Mouse (Mus musculus) midbrain, embryonic 15.5 days (tissue): Measurements from ENCODE around the gene Gm49358. TPM values are rescaled to one million over a fixed set of nuclear protein-coding genes. Genes with fewer than 3 reads are reported as not detected.

Source experiments
- ATAC-seq: fragments of 200-750 bp; cut with Nextera tagmentation; replicated peaks from 2 replicates; pipeline ENCODE4 v1.8.0; 2017; ENCODE audit warnings: moderate TSS enrichment
- H3K27ac ChIP-seq: fragments of 300-500 bp; sonication (generic); 2 replicates; pipeline ENCODE4 v1.5.1; 2015; ENCODE audit warnings: mild to moderate bottlenecking, inconsistent platforms
- H3K27me3 ChIP-seq: fragments of 300-500 bp; sonication (generic); replicated peaks from 2 replicates; pipeline ENCODE4 v1.6.1; 2015; ENCODE audit warnings: inconsistent platforms
- H3K36me3 ChIP-seq: fragments of 300-500 bp; sonication (generic); replicated peaks from 2 replicates; pipeline ENCODE4 v1.6.1; 2015; ENCODE audit warnings: inconsistent platforms
- H3K4me1 ChIP-seq: fragments of 300-500 bp; sonication (generic); 2 replicates; pipeline ENCODE4 v1.6.1; 2015; ENCODE audit warnings: inconsistent platforms
- H3K4me2 ChIP-seq: fragments of 300-500 bp; sonication (generic); 2 replicates; pipeline ENCODE4 v1.6.1; 2015; ENCODE audit warnings: inconsistent platforms, mild to moderate bottlenecking, moderate library complexity
- H3K4me3 ChIP-seq: fragments of 300-500 bp; sonication (generic); 2 replicates; pipeline ENCODE4 v1.5.1; 2015; ENCODE audit warnings: mild to moderate bottlenecking, inconsistent platforms
- H3K9ac ChIP-seq: fragments of 300-500 bp; sonication (generic); 2 replicates; pipeline ENCODE4 v1.6.1; 2015; ENCODE audit warnings: mild to moderate bottlenecking, inconsistent platforms
- H3K9me3 ChIP-seq: fragments of 300-500 bp; sonication (generic); 2 replicates; pipeline ENCODE4 v1.6.1; 2016; ENCODE audit warnings: inconsistent platforms
- WGBS: fragments of 180-500 bp; shearing (Covaris S2); methylation state at CpG from one replicate; pipeline ENCODE4 v1.1.7; 2015; ENCODE audit warnings: mixed read lengths; 5-methylcytosine and 5-hydroxymethylcytosine counted together
- polyA plus RNA-seq: library from polyadenylated mRNA; unstranded; fragments of >200 nt; fragmentation: Nextera tagmentation; extraction: Ambion mirVana; gene quantifications from 2 replicates; pipeline ENCODE4 v1.2.1, GENCODE M21; 2015

The Gm49358 gene
- polyA plus RNA-seq, result not detected in 2 replicates

- H3K27ac ChIP-seq, result no peak within 1 kb of the TSS
- 93% methylated on average over 5 of the region's 5 CpGs for WGBS
Measured at GRCm38 (mm10) chr10:86763672-86764071, at the start of gene Gm49358. Gene Gm49358 (plus strand): TSS chr10:86763972.

GRCm38 (mm10) chr10:86727548-86727980, 36.2 kb upstream of the Gm49358 start:
- Histone ChIP-seq H3K27me3 (no peaks in the 10 kb centered on the region), H3K4me3 (peak overlapping the region; percentile 29), H3K4me2 (peak overlapping the region; percentile 62), H3K9me3 (no peaks in the 10 kb centered on the region), H3K9ac (peak overlapping the region; percentile 40), H3K4me1 (peaks cover 8% of the 10 kb centered on the region; the same call in 1 of the 2 replicates), H3K27ac (0 out of 2 replicates have a peak overlapping the region, but pooled peaks have one; percentile 31), H3K36me3 (no peaks in the 10 kb centered on the region)
- 5% methylated on average over 12 of the region's 12 CpGs for WGBS
- peak; percentile 91 for ATAC-seq

More at GRCm38 (mm10) chr10:86763672-86764071, at the start of gene Gm49358:
- no peak for ATAC-seq
- Histone ChIP-seq H3K27me3 (no peaks in the 10 kb centered on the region), H3K36me3 (no peaks in the 10 kb centered on the region), H3K4me1 (no peaks in the 10 kb centered on the region), H3K9me3 (no peaks in the 10 kb centered on the region), H3K9ac (no peak within 1 kb of the TSS), H3K4me3 (no peak within 1 kb of the TSS), H3K4me2 (no peak within 1 kb of the TSS)

GRCm38 (mm10) chr10:86728176-86728575, 35.6 kb upstream of the Gm49358 start:
- Histone ChIP-seq H3K9ac (no peak overlapping the region), H3K27ac (no peak overlapping the region), H3K27me3 (no peaks in the 10 kb centered on the region), H3K9me3 (no peaks in the 10 kb centered on the region), H3K4me2 (peak overlapping the region; percentile 62; the same call in 1 of the 2 replicates), H3K4me3 (no peak overlapping the region), H3K36me3 (no peaks in the 10 kb centered on the region), H3K4me1 (peaks cover 8% of the 10 kb centered on the region; the same call in 1 of the 2 replicates)
- ATAC-seq, result no peak
- 86% methylated on average over 3 of the region's 3 CpGs for WGBS

GRCm38 (mm10) chr10:86730823-86731499, 32.8 kb upstream of the Gm49358 start:
- H3K4me3 ChIP-seq, result peak overlapping the region; percentile 47
- no peaks in the 10 kb centered on the region for H3K27me3 ChIP-seq
- H3K27ac ChIP-seq, result 0 out of 2 replicates have a peak overlapping the region, but pooled peaks have one; percentile 50
- peak; percentile 55 for ATAC-seq
- H3K4me1 ChIP-seq, result peaks cover 8% of the 10 kb centered on the region; the same call in 1 of the 2 replicates
- no peaks in the 10 kb centered on the region for H3K36me3 ChIP-seq
- H3K9me3 ChIP-seq, result no peaks in the 10 kb centered on the region
- H3K4me2 ChIP-seq, result peak overlapping the region; percentile 77
- WGBS, result 11% methylated on average over 22 of the region's 22 CpGs
- peak overlapping the region; percentile 55 for H3K9ac ChIP-seq

- WGBS, result 64% methylated on average over 2 of the region's 2 CpGs
- peaks cover 8% of the 10 kb centered on the region; the same call in 1 of the 2 replicates for H3K4me1 ChIP-seq
- H3K27me3 ChIP-seq, result no peaks in the 10 kb centered on the region
- no peaks in the 10 kb centered on the region for H3K9me3 ChIP-seq
- H3K4me2 ChIP-seq, result peak overlapping the region; percentile 77; the same call in 1 of the 2 replicates
- no peak overlapping the region for H3K9ac ChIP-seq
- H3K27ac ChIP-seq, result no peak overlapping the region
- ATAC-seq, result no peak
- no peaks in the 10 kb centered on the region for H3K36me3 ChIP-seq
- H3K4me3 ChIP-seq, result 0 out of 2 replicates have a peak overlapping the region, but pooled peaks have one; percentile 47
Measured at GRCm38 (mm10) chr10:86731500-86731863, 32.3 kb upstream of the Gm49358 start.

GRCm38 (mm10) chr10:86735036-86735435, 28.7 kb upstream of the Gm49358 start:
- Histone ChIP-seq H3K36me3 (no peaks in the 10 kb centered on the region), H3K4me1 (peaks cover 6% of the 10 kb centered on the region; the same call in 1 of the 2 replicates), H3K4me3 (no peak overlapping the region), H3K9ac (no peak overlapping the region), H3K27me3 (no peaks in the 10 kb centered on the region), H3K4me2 (no peak overlapping the region), H3K9me3 (no peaks in the 10 kb centered on the region), H3K27ac (no peak overlapping the region)
- no peak for ATAC-seq
- 93% methylated on average over 4 of the region's 4 CpGs for WGBS

GRCm38 (mm10) chr10:86742918-86743317, 20.9 kb upstream of the Gm49358 start:
- Histone ChIP-seq H3K9ac (no peak overlapping the region), H3K27me3 (no peaks in the 10 kb centered on the region), H3K4me3 (no peak overlapping the region), H3K27ac (no peak overlapping the region), H3K36me3 (no peaks in the 10 kb centered on the region), H3K4me1 (no peaks in the 10 kb centered on the region), H3K9me3 (no peaks in the 10 kb centered on the region), H3K4me2 (no peak overlapping the region)
- ATAC-seq, result no peak
- 82% methylated on average over 2 of the region's 2 CpGs for WGBS

- Histone ChIP-seq H3K36me3 (no peaks in the 10 kb centered on the region), H3K27ac (no peak overlapping the region), H3K4me1 (no peaks in the 10 kb centered on the region), H3K4me3 (no peak overlapping the region), H3K9ac (no peak overlapping the region), H3K27me3 (no peaks in the 10 kb centered on the region), H3K4me2 (no peak overlapping the region), H3K9me3 (no peaks in the 10 kb centered on the region)
- ATAC-seq, result no peak
- 94% methylated on average over 7 of the region's 7 CpGs for WGBS
Measured at GRCm38 (mm10) chr10:86744306-86744705, 19.5 kb upstream of the Gm49358 start.

- no peak overlapping the region for H3K4me3 ChIP-seq
- no peaks in the 10 kb centered on the region for H3K4me1 ChIP-seq
- no peak overlapping the region for H3K27ac ChIP-seq
- no peak overlapping the region for H3K9ac ChIP-seq
- H3K9me3 ChIP-seq, result no peaks in the 10 kb centered on the region
- no peak overlapping the region for H3K4me2 ChIP-seq
- no peaks in the 10 kb centered on the region for H3K36me3 ChIP-seq
- WGBS, result 84% methylated on average over 6 of the region's 6 CpGs
- ATAC-seq, result no peak
- no peaks in the 10 kb centered on the region for H3K27me3 ChIP-seq
Measured at GRCm38 (mm10) chr10:86755816-86756502, 7.8 kb upstream of the Gm49358 start.

GRCm38 (mm10) chr10:86757724-86758123, 6.0 kb upstream of the Gm49358 start:
- no peak for ATAC-seq
- Histone ChIP-seq H3K9ac (no peak overlapping the region), H3K9me3 (no peaks in the 10 kb centered on the region), H3K27me3 (no peaks in the 10 kb centered on the region), H3K27ac (no peak overlapping the region), H3K4me1 (no peaks in the 10 kb centered on the region), H3K4me2 (no peak overlapping the region), H3K4me3 (no peak overlapping the region), H3K36me3 (no peaks in the 10 kb centered on the region)
- 95% methylated on average over 1 of the region's 1 CpGs for WGBS

GRCm38 (mm10) chr10:86758211-86758610, 5.6 kb upstream of the Gm49358 start:
- no peaks in the 10 kb centered on the region for H3K9me3 ChIP-seq
- no peak overlapping the region for H3K27ac ChIP-seq
- no peak overlapping the region for H3K4me3 ChIP-seq
- no peaks in the 10 kb centered on the region for H3K27me3 ChIP-seq
- H3K4me1 ChIP-seq, result no peaks in the 10 kb centered on the region
- H3K9ac ChIP-seq, result no peak overlapping the region
- WGBS, result 91% methylated on average over 6 of the region's 6 CpGs
- no peaks in the 10 kb centered on the region for H3K36me3 ChIP-seq
- ATAC-seq, result no peak
- no peak overlapping the region for H3K4me2 ChIP-seq

GRCm38 (mm10) chr10:86761236-86761635, 2.5 kb upstream of the Gm49358 start:
- peak overlapping the region; percentile 56; the same call in 1 of the 2 replicates for H3K27ac ChIP-seq
- ATAC-seq, result peak; percentile 40

More at GRCm38 (mm10) chr10:86761236-86761635, 2.5 kb upstream of the Gm49358 start:
- Histone ChIP-seq H3K9me3 (no peaks in the 10 kb centered on the region), H3K4me2 (no peak overlapping the region), H3K9ac (no peak overlapping the region), H3K4me3 (no peak overlapping the region), H3K4me1 (no peaks in the 10 kb centered on the region), H3K27me3 (no peaks in the 10 kb centered on the region), H3K36me3 (no peaks in the 10 kb centered on the region)
- 93% methylated on average over 1 of the region's 1 CpGs for WGBS
